Mouse (Mus musculus) mesoderm, embryonic 11.5 days (tissue): Measurements from ENCODE around the gene Npepps.
"Not testable (repeated sequence)": the region's sequence is repeated elsewhere in the genome, so short reads cannot be mapped to it uniquely, and the experiment has no call there.

ENCODE experiments used
- DNase-seq: peaks from one replicate; pipeline ENCODE4 v3.0.0-alpha.2; 2012; ENCODE audit warnings: low read depth, low spot score

Npepps gene

GRCm38 (mm10) chr11:97280216-97280861 lies at the start of gene Npepps:
Gene Npepps, minus strand, starts transcription at chr11:97280638.
- DNase-seq = peak; percentile 72

- DNase-seq = peak; percentile 78
Observed at GRCm38 (mm10) chr11:97328148-97328547, 47.7 kb upstream of the Npepps start.

GRCm38 (mm10) chr11:97325224-97325623 lies 44.8 kb upstream of the Npepps start:
- no peak for DNase-seq

GRCm38 (mm10) chr11:97321894-97322600 lies 41.6 kb upstream of the Npepps start:
- DNase-seq = not testable (repeated sequence)

GRCm38 (mm10) chr11:97321197-97321596 lies 40.8 kb upstream of the Npepps start:
- DNase-seq = no peak

- DNase-seq = peak; percentile 100
Observed at GRCm38 (mm10) chr11:97315504-97316503, 35.4 kb upstream of the Npepps start, which contains the start of gene Mrpl45. Gene Mrpl45, plus strand, starts transcription at chr11:97315716.

GRCm38 (mm10) chr11:97314751-97315503 lies 34.5 kb upstream of the Npepps start:
- DNase-seq = no peak

GRCm38 (mm10) chr11:97314110-97314509 lies 33.7 kb upstream of the Npepps start:
- peak; percentile 45 for DNase-seq

- DNase-seq = not testable (repeated sequence)
Observed at GRCm38 (mm10) chr11:97312871-97313270, 32.4 kb upstream of the Npepps start.

- peak; percentile 69 for DNase-seq
Observed at GRCm38 (mm10) chr11:97310895-97311631, 30.6 kb upstream of the Npepps start.

- peak; percentile 90 for DNase-seq
Observed at GRCm38 (mm10) chr11:97309911-97310571, 29.6 kb upstream of the Npepps start.

- DNase-seq = peak; percentile 15
Observed at GRCm38 (mm10) chr11:97309451-97309836, 29.0 kb upstream of the Npepps start.

- DNase-seq = no peak
Observed at GRCm38 (mm10) chr11:97308806-97309450, 28.5 kb upstream of the Npepps start.

- DNase-seq = no peak
Observed at GRCm38 (mm10) chr11:97307294-97308069, 27.0 kb upstream of the Npepps start.

GRCm38 (mm10) chr11:97304631-97305030 lies 24.2 kb upstream of the Npepps start:
- no peak for DNase-seq

GRCm38 (mm10) chr11:97302231-97302781 lies 21.9 kb upstream of the Npepps start:
- no peak for DNase-seq

GRCm38 (mm10) chr11:97301406-97301805 lies 21.0 kb upstream of the Npepps start:
- no peak for DNase-seq

- no peak for DNase-seq
Observed at GRCm38 (mm10) chr11:97299939-97300338, 19.5 kb upstream of the Npepps start.
